Mouse (Mus musculus) gastrocnemius, postnatal 25 days (tissue): Measurements from ENCODE around the gene Prdm15. TPM values are rescaled to one million over a fixed set of nuclear protein-coding genes. Genes with fewer than 3 reads are reported as not detected.
A peak's percentile ranks its signal among the peaks of the same experiment; 100 is the strongest.

Experiments used
- DNase-seq: peaks from one replicate; pipeline ENCODE4 v3.0.0; 2022
- microRNA-seq, 2 experiments: library from miRNA; unstranded; fragments of <30 nt; microRNA quantifications; one replicate each; pipeline ENCODE4 v1.2.0; 2021; ENCODE audit warnings: borderline replicate concordance in 2 of 2
- total RNA-seq, 2 experiments: library from RNA; stranded (reverse); gene quantifications; 1 replicate in 1 of 2; 2 replicates in 1 of 2; pipeline ENCODE4 v1.2.3; 2021

Gene Prdm15
- total RNA-seq, 2 experiments from 2014 or later: 6.6 to 8.8 TPM

GRCm38 (mm10) chr16:97751884-97752283, 99.8 kb downstream of the Prdm15 start:
- peak; percentile 44 for DNase-seq

- no peak for DNase-seq
These were observed 103.2 kb downstream of the Prdm15 start for GRCm38 (mm10) chr16:97748421-97748820.

Small RNA genes lying within 50 kb of the gene (microRNA-seq; reads per million reads assigned to microRNA genes)
- gene Mir6964: 1.1 to 1.5 reads per million in 2 experiments

Other genes starting within 250 kb of the Prdm15 start
- not detected for gene Tmprss2, start 240.7 kb downstream of the Prdm15 start, total RNA-seq
- not detected for gene Ripk4, start 88.1 kb downstream of the Prdm15 start, total RNA-seq
- 100 to 1,000 TPM; 171 to 179 TPM for gene C2cd2, start 110.7 kb upstream of the Prdm15 start, total RNA-seq
- 1 to 10 TPM; 5.1 to 6.9 TPM for gene Zbtb21, start 110.8 kb upstream of the Prdm15 start, total RNA-seq
- gene B230307C23Rik, start 145.5 kb upstream of the Prdm15 start, total RNA-seq: 1 to 10 TPM; 3.9 to 7.9 TPM
- gene A630089N07Rik, start 230.6 kb upstream of the Prdm15 start, total RNA-seq: 1 to 10 TPM; 2.5 to 3.1 TPM